17 mouse cellular contexts compared by ENCODE assay signal in the genomic region with DNA sequence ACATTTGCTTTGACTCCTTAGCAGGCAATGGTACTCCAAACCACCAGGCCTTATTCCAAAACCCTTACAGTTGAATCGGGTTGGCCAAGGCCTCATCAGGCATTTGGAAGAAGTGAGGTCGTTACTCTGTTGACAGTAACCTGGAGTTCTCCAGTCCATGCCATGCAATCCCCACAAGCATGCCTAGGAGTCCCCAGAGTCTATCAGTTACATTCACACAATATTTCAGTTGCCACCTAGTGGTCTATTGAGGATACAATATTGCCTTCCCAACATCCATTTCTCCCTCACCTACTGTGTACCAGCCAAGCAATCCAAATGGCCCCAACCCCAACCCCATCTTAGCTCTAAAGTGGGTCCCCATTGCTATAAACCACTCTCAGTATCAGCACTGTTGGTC. TPM values are rescaled to one million over a fixed set of nuclear protein-coding genes. Genes with fewer than 3 reads are reported as not detected.
DNase-seq lines count a peak whose midpoint lies in the region; ATAC-seq and TF ChIP-seq lines count a peak whose summit lies in the region.
"Had no signal": no experiment of that assay in that cellular context is flagged by ENCODE, and none has a peak within 500 bp of the region (broad histone marks: within the 10 kb centered on the region; RNA-seq: fewer than 3 reads in every experiment).

No protein-coding gene starts in this region.

- no peak for TF ChIP-seq POLR2A in lung, adult 2 months (IDR thresholded peaks at IDR 0.05; ENCODE audit: borderline replicate concordance, extremely low read depth, low read depth, low read length)
- TF ChIP-seq POLR2A in MEL (IDR thresholded peaks at IDR 0.05; ENCODE audit: control insufficient read depth in 1 of 2, insufficient read depth in 1 of 2, low read depth in 1 of 2, low read length in 2 of 2, poor library complexity in 1 of 2) = no peak

- no peak overlapping the region for H3K4me2 ChIP-seq in hindbrain, postnatal 0 days (ENCODE audit: low read depth, low read length)
- H3K4me2 ChIP-seq in hindbrain, embryonic 13.5 days = no peak overlapping the region
- H3K4me2 ChIP-seq: embryonic facial prominence, embryonic 15.5 days; heart, embryonic 12.5 days; hindbrain, embryonic 12.5 days; liver, embryonic 13.5 days had no signal

- H3K9ac ChIP-seq in hindbrain, postnatal 0 days (replicated peaks; ENCODE audit: low read length) = no peak overlapping the region
- no peak overlapping the region for H3K9ac ChIP-seq in hindbrain, embryonic 13.5 days
- H3K9ac ChIP-seq in MEL (ENCODE audit: control insufficient read depth, low read depth, low read length, poor library complexity, severe bottlenecking) = no peak overlapping the region
- H3K9ac ChIP-seq: embryonic facial prominence, embryonic 15.5 days; heart, embryonic 12.5 days; hindbrain, embryonic 12.5 days; liver, embryonic 13.5 days had no signal

- TF ChIP-seq CTCF in hindbrain, postnatal 0 days (IDR thresholded peaks at IDR 0.05; ENCODE audit: low read depth) = peak; percentile 42
- TF ChIP-seq CTCF in lung, adult 2 months (IDR thresholded peaks at IDR 0.05; ENCODE audit: insufficient read depth, low read length) = peak; percentile 13; the same call in 1 of the 2 replicates
- peak in 1 of 3 experiments; percentile 64; a peak in 3 of 6 replicates for TF ChIP-seq CTCF in MEL (IDR thresholded peaks at IDR 0.05 in 2 of 3, conservative IDR thresholded peaks at IDR 0.05 in 1 of 3; ENCODE audit: control insufficient read depth in 1 of 3, insufficient read depth in 1 of 3, low read depth in 2 of 3, low read length in 3 of 3, poor library complexity in 1 of 3, severe bottlenecking in 1 of 3)

- H3K9me3 ChIP-seq in hindbrain, postnatal 0 days (ENCODE audit: low read length) = no peaks in the 10 kb centered on the region
- no peaks in the 10 kb centered on the region for H3K9me3 ChIP-seq in hindbrain, embryonic 13.5 days
- H3K9me3 ChIP-seq in MEL (replicated peaks; ENCODE audit: insufficient read depth, low read length) = no peaks in the 10 kb centered on the region
- H3K9me3 ChIP-seq: embryonic facial prominence, embryonic 15.5 days; heart, embryonic 12.5 days; hindbrain, embryonic 12.5 days; liver, embryonic 13.5 days had no signal

- no peaks in the 10 kb centered on the region for H3K36me3 ChIP-seq in hindbrain, postnatal 0 days (ENCODE audit: insufficient read depth, low read length)
- H3K36me3 ChIP-seq in hindbrain, embryonic 13.5 days = no peaks in the 10 kb centered on the region
- H3K36me3 ChIP-seq in MEL (ENCODE audit: control insufficient read depth in 1 of 2, insufficient read depth in 2 of 2, low read length in 2 of 2) = no peaks in the 10 kb centered on the region
- H3K36me3 ChIP-seq: embryonic facial prominence, embryonic 15.5 days; heart, embryonic 12.5 days; hindbrain, embryonic 12.5 days; liver, embryonic 13.5 days had no signal

- no peaks in the 10 kb centered on the region for H3K79me2 ChIP-seq in MEL (ENCODE audit: control insufficient read depth, insufficient read depth, low read length, poor library complexity)

- no peak for ATAC-seq in hindbrain, postnatal 0 days
- ATAC-seq in hindbrain, embryonic 13.5 days (ENCODE audit: low FRiP score) = no peak
- ATAC-seq in hematopoietic stem cell, adult 5-6 weeks (replicated peaks in 1 of 2; ENCODE audit: insufficient read depth in 1 of 2, low FRiP score in 2 of 2, low TSS enrichment in 1 of 2, low read depth in 1 of 2, poor library complexity in 2 of 2, severe bottlenecking in 2 of 2) = peak; percentile 63 to 64; a peak in 3 of 4 replicates
- ATAC-seq: forebrain, embryonic 14.5 days had no signal

- no peaks in the 10 kb centered on the region for H3K27me3 ChIP-seq in hindbrain, postnatal 0 days (ENCODE audit: insufficient read depth, low read length)
- 0 out of 2 replicates have a peak, but pooled peaks cover 3% of the 10 kb centered on the region for H3K27me3 ChIP-seq in hindbrain, embryonic 13.5 days
- no peaks in the 10 kb centered on the region; a peak in 1 of 4 replicates for H3K27me3 ChIP-seq in MEL (ENCODE audit: control insufficient read depth in 1 of 2, insufficient read depth in 2 of 2, low read length in 2 of 2)
- H3K27me3 ChIP-seq: embryonic facial prominence, embryonic 15.5 days; hindbrain, embryonic 12.5 days; liver, embryonic 13.5 days had no signal

- TF ChIP-seq RAD21 in MEL (IDR thresholded peaks at IDR 0.05; ENCODE audit: low read depth, low read length) = peak; percentile 40

- no peaks in the 10 kb centered on the region for H3K4me1 ChIP-seq in hindbrain, postnatal 0 days (ENCODE audit: insufficient read depth, low read length)
- no peaks in the 10 kb centered on the region for H3K4me1 ChIP-seq in hindbrain, embryonic 13.5 days (replicated peaks)
- H3K4me1 ChIP-seq in lung, adult 2 months (ENCODE audit: control insufficient read depth, insufficient read depth, low read length) = no peaks in the 10 kb centered on the region
- no peaks in the 10 kb centered on the region for H3K4me1 ChIP-seq in MEL (ENCODE audit: control insufficient read depth in 1 of 2, insufficient read depth in 2 of 2, low read length in 2 of 2)
- H3K4me1 ChIP-seq: hindbrain, embryonic 12.5 days; liver, embryonic 13.5 days had no signal

- TF ChIP-seq EP300 in MEL (IDR thresholded peaks at IDR 0.05; ENCODE audit: low read depth in 1 of 2, low read length in 2 of 2) = no peak

- 81% methylated on average over 2 of the region's 2 CpGs for WGBS in hindbrain, postnatal 0 days
- WGBS in hindbrain, embryonic 13.5 days = 83% methylated on average over 2 of the region's 2 CpGs
- 54% methylated on average over 2 of the region's 2 CpGs for WGBS in lung, adult 2 months

- no peak overlapping the region for H3K27ac ChIP-seq in hindbrain, postnatal 0 days
- no peak overlapping the region for H3K27ac ChIP-seq in hindbrain, embryonic 13.5 days
- H3K27ac ChIP-seq in MEL (ENCODE audit: control insufficient read depth, low read depth, low read length) = no peak overlapping the region
- H3K27ac ChIP-seq: embryonic facial prominence, embryonic 15.5 days; hindbrain, embryonic 12.5 days; liver, embryonic 13.5 days had no signal

- DNase-seq in hindbrain, postnatal 0 days (ENCODE audit: low spot score) = no peak
- no peak for DNase-seq in lung, adult 2 months
- DNase-seq in lung, postnatal 14 days = no peak
- DNase-seq in MEL (ENCODE audit: low read depth, low spot score) = peak; percentile 19
- DNase-seq in heart, adult 8-10 months (ENCODE audit: low spot score) = no peak
- no peak for DNase-seq in adrenal gland, adult 8-10 months
- DNase-seq: adrenal gland, postnatal 14 days; gastrocnemius, postnatal 14 days; kidney, adult 8-10 months; liver, embryonic 13.5 days; thymus, adult 18-20 months had no signal

- H3K4me3 ChIP-seq in hindbrain, postnatal 0 days (ENCODE audit: low read length) = no peak overlapping the region
- H3K4me3 ChIP-seq in hindbrain, embryonic 13.5 days = no peak overlapping the region
- no peak overlapping the region for H3K4me3 ChIP-seq in lung, adult 2 months (replicated peaks; ENCODE audit: extremely low read depth, low read depth, low read length)
- no peak overlapping the region for H3K4me3 ChIP-seq in MEL (ENCODE audit: control insufficient read depth in 1 of 2, insufficient read depth in 1 of 2, low read depth in 2 of 2, low read length in 2 of 2)
- H3K4me3 ChIP-seq: embryonic facial prominence, embryonic 15.5 days; heart, embryonic 12.5 days; hindbrain, embryonic 12.5 days; liver, embryonic 13.5 days had no signal

TF ChIP-seq in MEL, 35 proteins besides CTCF, POLR2A, EP300 and RAD21:
- TF ChIP-seq MEF2A (IDR thresholded peaks at IDR 0.05; ENCODE audit: extremely low read depth, insufficient replicate concordance, low read depth, low read length, poor library complexity, severe bottlenecking) (no peak), SMC3 (IDR thresholded peaks at IDR 0.05; ENCODE audit: low read depth, low read length) (peak; percentile 66), ZC3H11A (IDR thresholded peaks at IDR 0.05; ENCODE audit: low read depth, low read length) (peak; percentile 23; the same call in 1 of the 2 replicates)
TF ChIP-seq in MEL: peak in this region for 2.

RNA-seq across cellular contexts. Expression of a gene that starts 48.3 kb away (rescaled TPM):
- 78.9 and 90.5 TPM in 2 replicates for total RNA-seq in hindbrain, postnatal 0 days (2014; rRNA removed)
- 32.5 and 33.1 TPM in 2 replicates for polyA plus RNA-seq in hindbrain, postnatal 0 days (2015; fragmentation: Nextera tagmentation; extraction: Ambion mirVana)
- 55.5 and 62.8 TPM in 2 replicates for polyA plus RNA-seq in hindbrain, embryonic 13.5 days (2015; fragmentation: Nextera tagmentation; extraction: Ambion mirVana)
- 4.1 and 8.6 TPM in 2 replicates for polyA plus RNA-seq in lung, adult 2 months (2012; rRNA removed)
- not detected in 2 replicates for total RNA-seq in MEL (2012; rRNA removed)
- polyA plus RNA-seq in MEL (2012; ENCODE audit: insufficient read depth in 1 of 2, insufficient read length in 2 of 2, low read depth in 1 of 2, low replicate concordance in 2 of 2, missing spikeins in 1 of 2) = not detected
- total RNA-seq in hematopoietic stem cell, adult 5-6 weeks (2017) = 0.55 and 1.2 TPM in 2 replicates
- 10 to 100 TPM in 3 of 4 experiments, 1 to 10 TPM in 1; 3.0 to 20.4 (median 14.1) TPM for total RNA-seq in heart, adult 8-10 months (2022)
- 10 to 100 TPM in 2 of 4 experiments, 1 to 10 TPM in 2; 6.6 to 57.7 (median 15.7) TPM for total RNA-seq in adrenal gland, adult 8-10 months (2022)

Comparison
In these comparisons a context has a peak if more than half of its experiments do, and no peak if none do; other contexts are left out.
1. ATAC-seq: peak in hematopoietic stem cell, adult 5-6 weeks (2 of 2); none in hindbrain, postnatal 0 days (single experiment) and hindbrain, embryonic 13.5 days (single experiment).